Mouse (Mus musculus) intestine, embryonic 16.5 days (tissue): Measurements from ENCODE around the gene Hnrnpul2. TPM values are rescaled to one million over a fixed set of nuclear protein-coding genes. Genes with fewer than 3 reads are reported as not detected.
A peak's percentile ranks its signal among the peaks of the same experiment; 100 is the strongest.
"Not testable (repeated sequence)": the region's sequence is repeated elsewhere in the genome, so short reads cannot be mapped to it uniquely, and the experiment has no call there.

Source experiments
- ATAC-seq: fragments of 200-750 bp; cut with Nextera tagmentation; 2 replicates; pipeline ENCODE4 v1.8.0; 2017; ENCODE audit warnings: moderate TSS enrichment, moderate library complexity
- H3K27ac ChIP-seq: fragments of 300-500 bp; sonication (generic); 2 replicates; pipeline ENCODE4 v1.5.1; 2014; ENCODE audit warnings: mild to moderate bottlenecking, low read length
- H3K27me3 ChIP-seq: fragments of 300-500 bp; sonication (generic); replicated peaks from 2 replicates; pipeline ENCODE4 v1.6.1; 2014; ENCODE audit warnings: low read length, control low read depth, mixed read lengths; ENCODE audit not compliant: control insufficient read depth, insufficient read depth
- H3K36me3 ChIP-seq: fragments of 300-500 bp; sonication (generic); 2 replicates; pipeline ENCODE4 v1.6.1; 2014; ENCODE audit warnings: low read length, control low read depth; ENCODE audit not compliant: control insufficient read depth, insufficient read depth
- H3K4me1 ChIP-seq: fragments of 300-500 bp; sonication (generic); 2 replicates; pipeline ENCODE4 v1.6.1; 2014; ENCODE audit warnings: low read length, control low read depth, mixed read lengths; ENCODE audit not compliant: control insufficient read depth, insufficient read depth
- H3K4me2 ChIP-seq: fragments of 300-500 bp; sonication (generic); 2 replicates; pipeline ENCODE4 v1.6.1; 2014; ENCODE audit warnings: low read depth, low read length, control low read depth
- H3K4me3 ChIP-seq: fragments of 300-500 bp; sonication (generic); 2 replicates; pipeline ENCODE4 v1.5.1; 2014; ENCODE audit warnings: mild to moderate bottlenecking, low read length
- H3K9ac ChIP-seq: fragments of 300-500 bp; sonication (generic); 2 replicates; pipeline ENCODE4 v1.6.1; 2014; ENCODE audit warnings: low read depth, low read length
- H3K9me3 ChIP-seq: fragments of 300-500 bp; sonication (generic); 2 replicates; pipeline ENCODE4 v1.6.1; 2016; ENCODE audit warnings: low read length, control low read depth; ENCODE audit not compliant: control insufficient read depth
- WGBS: fragments of 180-500 bp; shearing (Covaris S2); extraction: QIAGEN DNeasy Blood & Tissue Kit; methylation state at CpG from one replicate; pipeline ENCODE4 v1.1.7; 2014; 5-methylcytosine and 5-hydroxymethylcytosine counted together
- polyA plus RNA-seq: library from polyadenylated mRNA; unstranded; fragments of >200 nt; fragmentation: Nextera tagmentation; extraction: Ambion mirVana; gene quantifications from 2 replicates; pipeline ENCODE4 v1.2.1, GENCODE M21; 2015

Hnrnpul2 gene
- polyA plus RNA-seq, 1 experiment from 2014 or later: 4.3 TPM

DNA sequence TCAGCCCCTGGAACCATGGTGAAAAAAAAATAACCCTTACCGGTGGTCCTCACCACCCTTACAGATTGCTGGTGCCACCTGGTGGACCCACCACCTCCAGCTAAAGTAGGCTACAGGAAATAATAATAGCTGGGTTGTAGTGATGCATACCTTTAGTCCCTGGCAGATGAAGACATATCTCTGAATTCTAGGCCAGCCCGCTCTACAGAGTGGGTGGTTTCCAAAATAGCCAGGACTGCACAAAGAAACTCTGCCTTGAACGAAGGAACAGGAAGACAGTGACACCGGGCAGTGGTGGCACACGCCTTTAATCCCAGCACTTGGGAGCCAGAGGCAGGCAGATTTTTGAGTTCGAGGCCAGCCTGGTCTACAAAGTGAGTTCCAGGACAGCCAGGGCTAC lies 44.5 kb downstream of the Hnrnpul2 start:
- WGBS: 89% methylated on average over 6 of the region's 6 CpGs
- ATAC-seq: no peak
- no peak overlapping the region for H3K4me3 ChIP-seq
- no peak overlapping the region for H3K27ac ChIP-seq
- no peaks in the 10 kb centered on the region for H3K27me3 ChIP-seq
- no peaks in the 10 kb centered on the region for H3K36me3 ChIP-seq
- H3K9me3 ChIP-seq: no peaks in the 10 kb centered on the region
- H3K9ac ChIP-seq: no peak overlapping the region
- no peak overlapping the region for H3K4me2 ChIP-seq
- no peaks in the 10 kb centered on the region for H3K4me1 ChIP-seq

- Histone ChIP-seq H3K4me1 (peaks cover 10% of the 10 kb centered on the region), H3K4me2 (peak overlapping the region; percentile 59; the same call in 1 of the 2 replicates)
- not testable (repeated sequence) for H3K4me3 ChIP-seq, ATAC-seq, H3K27me3 ChIP-seq, H3K27ac ChIP-seq, H3K9me3 ChIP-seq, H3K36me3 ChIP-seq, H3K9ac ChIP-seq
- 70% methylated on average over 3 of the region's 3 CpGs for WGBS
Measured at GRCm38 (mm10) chr19:8870381-8870780, 50.6 kb downstream of the Hnrnpul2 start.

DNA sequence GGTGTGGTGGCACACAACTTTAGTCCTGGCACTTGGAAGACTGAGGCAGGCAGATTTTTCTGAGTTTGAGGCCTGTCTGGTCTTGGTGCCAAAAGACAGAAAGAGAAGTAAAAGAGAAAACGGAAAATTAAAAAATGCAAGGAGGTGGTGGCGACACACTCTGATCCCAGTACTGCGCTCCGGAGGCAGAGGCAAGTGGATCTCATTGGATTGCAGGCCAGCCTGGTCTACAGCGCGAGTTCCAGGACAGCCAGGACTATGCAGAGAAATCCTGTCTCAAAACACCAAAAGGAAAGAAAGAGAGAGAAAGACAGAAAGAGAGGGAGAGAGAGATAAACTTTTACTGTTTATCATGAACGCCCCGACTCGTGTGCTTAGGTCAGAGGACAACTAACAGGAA lies 51.0 kb downstream of the Hnrnpul2 start:
- Histone ChIP-seq H3K27ac (peak overlapping the region; percentile 75), H3K4me2 (peak overlapping the region; percentile 59), H3K4me3 (peak overlapping the region; percentile 98), H3K27me3 (no peaks in the 10 kb centered on the region), H3K9ac (peak overlapping the region; percentile 98), H3K36me3 (peaks cover 7% of the 10 kb centered on the region), H3K4me1 (peaks cover 10% of the 10 kb centered on the region), H3K9me3 (no peaks in the 10 kb centered on the region)
- ATAC-seq: peak; percentile 42
- 40% methylated on average over 9 of the region's 9 CpGs for WGBS

GRCm38 (mm10) chr19:8871267-8872186 lies 51.7 kb downstream of the Hnrnpul2 start, which contains the start of gene Ubxn1:
Gene Ubxn1, plus strand, starts transcription at chr19:8871496.
- Histone ChIP-seq H3K36me3 (peaks cover 7% of the 10 kb centered on the region), H3K27me3 (no peaks in the 10 kb centered on the region), H3K9me3 (no peaks in the 10 kb centered on the region), H3K4me2 (peak within 1 kb of the TSS; percentile 82), H3K9ac (peak within 1 kb of the TSS; percentile 98), H3K27ac (peak within 1 kb of the TSS; percentile 89), H3K4me1 (peaks cover 10% of the 10 kb centered on the region), H3K4me3 (peak within 1 kb of the TSS; percentile 98)
- under 1% methylated on average over 58 of the region's 59 CpGs for WGBS
- peak; percentile 97 for ATAC-seq

GRCm38 (mm10) chr19:8872266-8872840 lies 52.5 kb downstream of the Hnrnpul2 start:
- 56% methylated on average over 10 of the region's 10 CpGs for WGBS
- Histone ChIP-seq H3K4me1 (peaks cover 10% of the 10 kb centered on the region), H3K36me3 (peaks cover 7% of the 10 kb centered on the region), H3K4me3 (peak overlapping the region; percentile 98), H3K9ac (peak overlapping the region; percentile 98), H3K4me2 (peak overlapping the region; percentile 82), H3K27me3 (no peaks in the 10 kb centered on the region), H3K9me3 (no peaks in the 10 kb centered on the region), H3K27ac (peak overlapping the region; percentile 89)
- ATAC-seq: 0 out of 2 replicates have a peak, but pooled peaks have one; percentile 3

DNA sequence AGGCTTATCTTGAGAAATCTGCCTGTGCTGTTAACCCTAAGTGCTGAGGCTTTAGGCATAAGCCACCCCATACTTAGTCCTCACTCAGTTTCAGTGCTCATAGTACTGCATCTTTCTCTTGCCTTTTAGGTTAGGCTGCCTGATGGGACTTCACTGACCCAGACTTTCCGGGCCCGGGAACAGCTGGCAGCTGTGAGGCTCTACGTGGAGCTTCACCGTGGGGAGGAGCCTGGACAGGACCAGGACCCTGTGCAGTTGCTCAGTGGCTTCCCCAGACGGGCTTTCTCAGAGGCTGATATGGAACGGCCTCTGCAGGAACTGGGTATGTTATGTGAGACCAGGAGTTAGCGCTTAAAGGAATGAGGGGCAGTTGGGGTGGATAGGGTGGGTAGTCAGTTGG lies 55.2 kb downstream of the Hnrnpul2 start:
- Histone ChIP-seq H3K4me3 (no peak overlapping the region), H3K9ac (no peak overlapping the region), H3K36me3 (peaks cover 9% of the 10 kb centered on the region), H3K4me1 (peaks cover 14% of the 10 kb centered on the region), H3K27me3 (no peaks in the 10 kb centered on the region), H3K9me3 (no peaks in the 10 kb centered on the region), H3K27ac (no peak overlapping the region), H3K4me2 (no peak overlapping the region)
- WGBS: 95% methylated on average over 7 of the region's 7 CpGs
- no peak for ATAC-seq

DNA sequence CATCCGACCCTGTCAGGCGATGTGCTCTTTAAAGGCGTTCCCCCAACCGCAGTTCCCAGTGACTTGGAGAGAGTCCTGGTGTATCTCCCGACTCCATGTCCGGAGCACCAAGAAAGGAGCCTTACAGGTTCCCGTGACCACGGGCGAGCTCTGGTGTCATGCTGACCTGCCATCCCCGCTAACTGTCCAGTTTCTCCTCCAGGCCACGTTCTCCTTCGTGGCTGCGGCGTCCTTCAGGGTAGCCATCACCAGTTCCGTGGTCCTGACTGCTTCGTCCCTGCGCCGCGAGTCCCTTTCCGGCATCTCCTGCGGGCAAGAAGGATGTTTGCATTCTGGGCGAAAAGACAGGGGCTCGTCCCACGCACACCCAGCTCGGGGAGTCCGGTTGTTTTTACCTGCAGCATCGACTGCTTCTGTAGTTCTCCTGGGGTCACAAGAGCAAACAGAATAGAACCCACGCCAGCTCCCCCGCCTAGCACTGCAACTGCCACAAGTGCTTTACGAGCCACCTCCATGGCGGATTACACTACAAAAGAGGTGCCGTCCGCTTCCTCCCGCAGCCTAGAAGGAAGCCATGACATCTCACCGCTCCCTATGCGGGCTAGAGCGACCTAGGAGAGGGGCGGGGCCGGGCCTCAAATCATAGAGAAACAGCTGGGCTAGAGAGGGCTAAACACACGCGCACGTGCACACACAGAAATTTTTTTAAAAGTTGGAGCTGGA lies 60.7 kb downstream of the Hnrnpul2 start, which contains the start of gene Uqcc3:
Uqcc3 (minus strand) TSS at position 613 of the 723 bp plus-strand sequence.
- ATAC-seq: peak; percentile 98
- peak within 1 kb of the TSS; percentile 85 for H3K4me2 ChIP-seq
- WGBS: under 1% methylated on average over 42 of the region's 42 CpGs
- peaks cover 5% of the 10 kb centered on the region for H3K4me1 ChIP-seq
- H3K9me3 ChIP-seq: no peaks in the 10 kb centered on the region
- peak within 1 kb of the TSS; percentile 86 for H3K27ac ChIP-seq
- H3K27me3 ChIP-seq: no peaks in the 10 kb centered on the region
- peak within 1 kb of the TSS; percentile 85 for H3K4me3 ChIP-seq
- H3K9ac ChIP-seq: peak within 1 kb of the TSS; percentile 89
- H3K36me3 ChIP-seq: peaks cover 3% of the 10 kb centered on the region; the same call in 1 of the 2 replicates

- ATAC-seq: 0 out of 2 replicates have a peak, but pooled peaks have one; percentile 2
- H3K9me3 ChIP-seq: no peaks in the 10 kb centered on the region
- H3K27ac ChIP-seq: no peak overlapping the region
- H3K27me3 ChIP-seq: no peaks in the 10 kb centered on the region
- H3K9ac ChIP-seq: peak overlapping the region; percentile 89
- H3K36me3 ChIP-seq: 0 out of 2 replicates have a peak, but pooled peaks cover 2% of the 10 kb centered on the region
- H3K4me2 ChIP-seq: peak overlapping the region; percentile 85
- H3K4me3 ChIP-seq: peak overlapping the region; percentile 85
- peaks cover 5% of the 10 kb centered on the region for H3K4me1 ChIP-seq
- 15% methylated on average over 3 of the region's 3 CpGs for WGBS
Measured at GRCm38 (mm10) chr19:8881034-8881392, 61.2 kb downstream of the Hnrnpul2 start.

- Histone ChIP-seq H3K36me3 (no peaks in the 10 kb centered on the region), H3K4me2 (no peak within 1 kb of the TSS), H3K27me3 (no peaks in the 10 kb centered on the region), H3K27ac (no peak within 1 kb of the TSS), H3K4me1 (peaks cover 10% of the 10 kb centered on the region), H3K4me3 (no peak within 1 kb of the TSS), H3K9ac (no peak within 1 kb of the TSS), H3K9me3 (no peaks in the 10 kb centered on the region)
- no peak for ATAC-seq
- WGBS: 84% methylated on average over 3 of the region's 3 CpGs
Measured at GRCm38 (mm10) chr19:8883616-8884015, 63.8 kb downstream of the Hnrnpul2 start, which contains the start of the genes Lbhd1 and Gm49403. Gene Lbhd1, plus strand, starts transcription at chr19:8883732. Gene Gm49403, plus strand, starts transcription at chr19:8883930.
